In the genomic region with DNA sequence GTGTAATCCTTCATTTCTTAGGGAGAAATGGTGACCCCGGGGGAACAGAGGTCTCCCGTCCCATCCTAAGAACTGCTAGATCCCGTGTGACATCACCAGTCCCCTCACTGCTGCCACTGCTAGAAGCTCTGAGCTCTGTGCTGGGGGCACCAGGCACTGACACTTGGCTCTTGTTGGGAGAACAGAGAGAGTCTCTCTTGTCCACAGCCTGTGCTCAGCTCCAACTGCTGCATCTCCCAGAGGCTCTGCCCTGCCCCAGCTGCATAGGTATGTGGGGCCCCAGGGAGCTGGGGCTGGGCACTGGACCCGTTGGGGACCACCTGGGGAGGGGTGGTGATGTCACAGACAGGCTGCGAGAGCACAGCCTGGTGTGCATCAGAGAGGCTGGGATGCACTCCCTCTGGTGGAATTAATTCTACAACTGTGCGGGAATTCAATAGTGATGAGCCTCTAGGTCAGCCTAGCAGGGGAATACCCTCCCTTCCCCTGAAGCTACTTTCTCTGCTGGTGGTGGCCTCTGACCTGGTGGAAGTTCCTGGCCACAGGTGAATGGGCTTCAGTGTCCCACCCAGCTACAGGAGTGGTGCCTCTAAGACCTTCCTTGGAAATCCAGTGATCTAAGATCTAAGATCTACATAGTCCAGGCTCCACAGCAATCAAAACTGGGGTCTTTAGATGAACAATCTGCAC, we compare ENCODE assay signal across 18 mouse cellular contexts. TPM values are rescaled to one million over a fixed set of nuclear protein-coding genes. Genes with fewer than 3 reads are reported as not detected.
DNase-seq lines count a peak whose midpoint lies in the region; ATAC-seq and TF ChIP-seq lines count a peak whose summit lies in the region.
"Had no signal": no experiment of that assay in that cellular context is flagged by ENCODE, and none has a peak within 500 bp of the region (broad histone marks: within the 10 kb centered on the region; RNA-seq: fewer than 3 reads in every experiment).

No protein-coding gene starts in this region.

- H3K4me1 ChIP-seq in intestine, embryonic 16.5 days (ENCODE audit: control insufficient read depth, insufficient read depth, low read length): peaks cover 2% of the 10 kb centered on the region; the same call in 1 of the 2 replicates
- H3K4me1 ChIP-seq in intestine, embryonic 15.5 days (replicated peaks): peaks cover 11% of the 10 kb centered on the region; the same call in 1 of the 2 replicates
- H3K4me1 ChIP-seq in embryonic facial prominence, embryonic 13.5 days: no peaks in the 10 kb centered on the region
- H3K4me1 ChIP-seq in liver, embryonic 16.5 days (ENCODE audit: control insufficient read depth, low read depth, low read length): peaks cover 9% of the 10 kb centered on the region
- H3K4me1 ChIP-seq: hindbrain, embryonic 13.5 days; limb, embryonic 13.5 days; midbrain, embryonic 10.5 days had no signal

- no peak overlapping the region for H3K27ac ChIP-seq in intestine, embryonic 16.5 days (ENCODE audit: low read length)
- H3K27ac ChIP-seq in intestine, embryonic 15.5 days: no peak overlapping the region
- peak overlapping the region; percentile 24; the same call in 1 of the 2 replicates for H3K27ac ChIP-seq in left cerebral cortex, adult 2 months
- H3K27ac ChIP-seq in embryonic facial prominence, embryonic 13.5 days: no peak overlapping the region
- H3K27ac ChIP-seq in liver, embryonic 16.5 days (ENCODE audit: low read length): no peak overlapping the region
- H3K27ac ChIP-seq: hindbrain, embryonic 13.5 days; limb, embryonic 13.5 days; midbrain, embryonic 10.5 days had no signal

- H3K4me3 ChIP-seq in intestine, embryonic 16.5 days (ENCODE audit: low read length): no peak overlapping the region
- no peak overlapping the region for H3K4me3 ChIP-seq in intestine, embryonic 15.5 days (replicated peaks)
- no peak overlapping the region for H3K4me3 ChIP-seq in left cerebral cortex, adult 2 months
- no peak overlapping the region for H3K4me3 ChIP-seq in embryonic facial prominence, embryonic 13.5 days
- no peak overlapping the region for H3K4me3 ChIP-seq in liver, embryonic 16.5 days (ENCODE audit: low read depth, low read length)
- H3K4me3 ChIP-seq: hindbrain, embryonic 13.5 days; limb, embryonic 13.5 days; midbrain, embryonic 10.5 days had no signal

- H3K36me3 ChIP-seq in intestine, embryonic 16.5 days (ENCODE audit: control insufficient read depth, insufficient read depth, low read length): no peaks in the 10 kb centered on the region
- H3K36me3 ChIP-seq in intestine, embryonic 15.5 days: no peaks in the 10 kb centered on the region
- H3K36me3 ChIP-seq in embryonic facial prominence, embryonic 13.5 days: no peaks in the 10 kb centered on the region
- no peaks in the 10 kb centered on the region for H3K36me3 ChIP-seq in liver, embryonic 16.5 days (ENCODE audit: control insufficient read depth, insufficient read depth)
- H3K36me3 ChIP-seq: hindbrain, embryonic 13.5 days; limb, embryonic 13.5 days; midbrain, embryonic 10.5 days had no signal

- no peak; the same call in 1 of the 2 replicates for TF ChIP-seq CTCF in left cerebral cortex, adult 2 months (IDR thresholded peaks at IDR 0.05)

- no peak for DNase-seq in left cerebral cortex, adult 2 months (ENCODE audit: extremely low spot score in 1 of 2, low spot score in 2 of 2)
- DNase-seq in left cerebral cortex, adult 18-20 months (ENCODE audit: low spot score in 2 of 2): no peak
- DNase-seq in spleen, postnatal 10 days (ENCODE audit: low spot score in 2 of 2): no peak
- no peak for DNase-seq in spleen, postnatal 4 days (ENCODE audit: low spot score in 2 of 2)
- DNase-seq: cerebellum, adult 11 months; heart, adult 18-20 months; lung, postnatal 36 days; thymus, adult 18-20 months had no signal

- intact Hi-C loops in left cerebral cortex, adult 2 months (cut with DNase I): no loop called here

- H3K4me2 ChIP-seq in intestine, embryonic 16.5 days (ENCODE audit: low read depth, low read length): no peak overlapping the region
- H3K4me2 ChIP-seq in intestine, embryonic 15.5 days (replicated peaks): no peak overlapping the region
- no peak overlapping the region for H3K4me2 ChIP-seq in embryonic facial prominence, embryonic 13.5 days
- H3K4me2 ChIP-seq in liver, embryonic 16.5 days (ENCODE audit: low read depth, low read length): no peak overlapping the region
- H3K4me2 ChIP-seq: hindbrain, embryonic 13.5 days; limb, embryonic 13.5 days had no signal

- no peaks in the 10 kb centered on the region for H3K27me3 ChIP-seq in intestine, embryonic 16.5 days (replicated peaks; ENCODE audit: control insufficient read depth, insufficient read depth, low read length)
- no peaks in the 10 kb centered on the region; the same call in 1 of the 2 replicates for H3K27me3 ChIP-seq in intestine, embryonic 15.5 days (replicated peaks)
- H3K27me3 ChIP-seq in embryonic facial prominence, embryonic 13.5 days: peaks cover 6% of the 10 kb centered on the region; the same call in 1 of the 2 replicates
- H3K27me3 ChIP-seq in liver, embryonic 16.5 days (ENCODE audit: control insufficient read depth, insufficient read depth, low read depth, low read length): no peaks in the 10 kb centered on the region
- H3K27me3 ChIP-seq: limb, embryonic 13.5 days had no signal

- H3K9me3 ChIP-seq in intestine, embryonic 16.5 days (ENCODE audit: control insufficient read depth, low read length): no peaks in the 10 kb centered on the region
- H3K9me3 ChIP-seq in intestine, embryonic 15.5 days: no peaks in the 10 kb centered on the region
- no peaks in the 10 kb centered on the region for H3K9me3 ChIP-seq in embryonic facial prominence, embryonic 13.5 days
- H3K9me3 ChIP-seq in liver, embryonic 16.5 days (replicated peaks; ENCODE audit: control insufficient read depth, low read length): no peaks in the 10 kb centered on the region
- H3K9me3 ChIP-seq: hindbrain, embryonic 13.5 days; limb, embryonic 13.5 days; midbrain, embryonic 10.5 days had no signal

- H3K9ac ChIP-seq in intestine, embryonic 16.5 days (ENCODE audit: low read depth, low read length): no peak overlapping the region
- no peak overlapping the region for H3K9ac ChIP-seq in intestine, embryonic 15.5 days
- H3K9ac ChIP-seq in embryonic facial prominence, embryonic 13.5 days: no peak overlapping the region
- no peak overlapping the region for H3K9ac ChIP-seq in liver, embryonic 16.5 days (ENCODE audit: low read depth, low read length)
- H3K9ac ChIP-seq: hindbrain, embryonic 13.5 days; limb, embryonic 13.5 days had no signal

- peak; percentile 27; the same call in 1 of the 2 replicates for ATAC-seq in intestine, embryonic 16.5 days
- ATAC-seq in intestine, embryonic 15.5 days: no peak
- peak; percentile 26; the same call in 1 of the 2 replicates for ATAC-seq in embryonic facial prominence, embryonic 13.5 days (ENCODE audit: insufficient number of reproducible peaks, insufficient read depth, low FRiP score, low TSS enrichment, low read depth)
- peak; percentile 23 for ATAC-seq in liver, embryonic 16.5 days (ENCODE audit: low read depth)
- ATAC-seq: forebrain, embryonic 14.5 days had no signal

- 36% methylated on average over 6 of the region's 6 CpGs for WGBS in intestine, embryonic 16.5 days
- 39% methylated on average over 6 of the region's 6 CpGs for WGBS in intestine, embryonic 15.5 days
- WGBS in embryonic facial prominence, embryonic 13.5 days: 30% methylated on average over 6 of the region's 6 CpGs
- 43% methylated on average over 6 of the region's 6 CpGs for WGBS in liver, embryonic 16.5 days (ENCODE audit: insufficient replicate concordance)

RNA-seq across cellular contexts. Expression of gene Sgk2, which starts 4.4 kb away (rescaled TPM):
- 1.2 and 2.1 TPM in 2 replicates for polyA plus RNA-seq in intestine, embryonic 16.5 days (2015; fragmentation: Nextera tagmentation; extraction: Ambion mirVana)
- polyA plus RNA-seq in intestine, embryonic 15.5 days (2015; fragmentation: Nextera tagmentation; extraction: Ambion mirVana): 0.85 and 1.2 TPM in 2 replicates
- total RNA-seq in left cerebral cortex, adult 2 months (2021): under 1 TPM; 0.26 to 0.66 TPM
- total RNA-seq in left cerebral cortex, adult 18-20 months (2021): under 1 TPM; 0.30 to 0.45 TPM
- 0.10 TPM in 1 of 2 replicates, not detected in the other for polyA plus RNA-seq in embryonic facial prominence, embryonic 13.5 days (2015; fragmentation: Nextera tagmentation; extraction: Ambion mirVana)
- 4.6 and 5.8 TPM in 2 replicates for polyA plus RNA-seq in liver, embryonic 16.5 days (2015; fragmentation: Nextera tagmentation; extraction: Ambion mirVana)
- total RNA-seq: gastrocnemius, adult 8-10 months; heart, adult 18-20 months had no signal
- polyA plus RNA-seq: forebrain, embryonic 14.5 days; midbrain, embryonic 10.5 days had no signal

RNA-seq across cellular contexts. Expression of gene Ift52, which starts 25.6 kb away (rescaled TPM):
- 44.0 and 48.1 TPM in 2 replicates for polyA plus RNA-seq in intestine, embryonic 16.5 days (2015; fragmentation: Nextera tagmentation; extraction: Ambion mirVana)
- 44.0 and 47.7 TPM in 2 replicates for polyA plus RNA-seq in intestine, embryonic 15.5 days (2015; fragmentation: Nextera tagmentation; extraction: Ambion mirVana)
- 10 to 100 TPM; 32.9 to 35.2 TPM for total RNA-seq in left cerebral cortex, adult 2 months (2021)
- total RNA-seq in left cerebral cortex, adult 18-20 months (2021): 10 to 100 TPM; 36.2 to 41.9 TPM
- polyA plus RNA-seq in embryonic facial prominence, embryonic 13.5 days (2015; fragmentation: Nextera tagmentation; extraction: Ambion mirVana): 53.8 and 57.0 TPM in 2 replicates
- 15.8 and 16.4 TPM in 2 replicates for polyA plus RNA-seq in liver, embryonic 16.5 days (2015; fragmentation: Nextera tagmentation; extraction: Ambion mirVana)

RNA-seq across cellular contexts. Expression of gene L3mbtl1, which starts 48.3 kb away (rescaled TPM):
- polyA plus RNA-seq in intestine, embryonic 16.5 days (2015; fragmentation: Nextera tagmentation; extraction: Ambion mirVana): 0.09 TPM in 2 replicates
- polyA plus RNA-seq in intestine, embryonic 15.5 days (2015; fragmentation: Nextera tagmentation; extraction: Ambion mirVana): 0.11 and 0.18 TPM in 2 replicates
- total RNA-seq in left cerebral cortex, adult 2 months (2021): 10 to 100 TPM; 19.3 to 22.2 TPM
- total RNA-seq in left cerebral cortex, adult 18-20 months (2021): 10 to 100 TPM; 13.4 to 15.7 TPM
- 0.13 TPM in 1 of 2 replicates, not detected in the other for polyA plus RNA-seq in embryonic facial prominence, embryonic 13.5 days (2015; fragmentation: Nextera tagmentation; extraction: Ambion mirVana)
- polyA plus RNA-seq in liver, embryonic 16.5 days (2015; fragmentation: Nextera tagmentation; extraction: Ambion mirVana): 0.04 TPM in 1 of 2 replicates, not detected in the other
- total RNA-seq: common myeloid progenitor, adult 5-6 weeks; gastrocnemius, adult 8-10 months; heart, adult 18-20 months had no signal
